Mouse (Mus musculus) common myeloid progenitor, adult 5-6 weeks (primary cell): ENCODE measurements around the gene Wap. TPM values are rescaled to one million over a fixed set of nuclear protein-coding genes. Genes with fewer than 3 reads are reported as not detected.

Experiments used
- ATAC-seq: replicated peaks from 2 replicates; pipeline ENCODE4 v1.8.0; 2016; ENCODE audit warnings: low read depth, mild to moderate bottlenecking, moderate TSS enrichment, inconsistent platforms; ENCODE audit not compliant: poor library complexity, severe bottlenecking
- total RNA-seq: library from RNA; stranded (forward); fragments of 200-1000, 187-1606 nt; gene quantifications from 2 replicates; pipeline ENCODE4 v1.2.3, GENCODE M21; 2017

Gene Wap
- total RNA-seq, 1 experiment from 2014 or later: not detected

DNA sequence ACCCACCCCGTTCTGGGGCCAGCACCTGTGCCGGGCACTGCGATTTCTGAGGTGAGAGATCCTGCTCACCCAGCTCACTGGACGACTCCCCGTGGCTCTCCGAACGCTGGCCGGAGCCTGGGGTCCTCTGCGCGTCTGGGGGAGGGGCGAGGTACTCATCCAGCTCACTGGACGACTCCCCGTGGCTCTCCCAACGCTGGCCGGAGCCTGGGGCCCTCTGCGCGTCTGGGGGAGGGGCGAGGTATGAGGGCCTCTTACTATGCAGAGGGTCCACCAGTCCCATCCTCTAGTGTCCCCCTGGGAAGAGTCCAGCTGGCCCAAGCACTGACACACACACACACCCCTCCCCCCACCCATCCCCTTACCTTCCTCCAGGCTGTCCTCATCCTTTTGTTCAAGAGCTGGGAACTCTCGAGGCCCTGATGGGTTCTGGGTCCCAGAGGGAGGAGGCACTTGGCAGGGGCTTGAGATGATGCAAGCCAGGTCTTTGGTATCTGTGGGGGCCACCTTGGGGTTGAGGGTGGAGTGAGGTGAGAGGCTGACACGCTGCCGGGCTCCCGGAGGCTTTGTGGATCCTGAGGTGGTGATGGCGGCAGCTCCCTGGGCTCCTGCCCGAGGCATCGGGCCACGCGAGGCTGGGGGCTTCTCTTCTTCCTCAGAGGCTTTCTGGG lies 39.3 kb downstream of the Wap start:
- no peak for ATAC-seq

- no peak for ATAC-seq
Observed at GRCm38 (mm10) chr11:6598191-6598889, 40.1 kb downstream of the Wap start.

DNA sequence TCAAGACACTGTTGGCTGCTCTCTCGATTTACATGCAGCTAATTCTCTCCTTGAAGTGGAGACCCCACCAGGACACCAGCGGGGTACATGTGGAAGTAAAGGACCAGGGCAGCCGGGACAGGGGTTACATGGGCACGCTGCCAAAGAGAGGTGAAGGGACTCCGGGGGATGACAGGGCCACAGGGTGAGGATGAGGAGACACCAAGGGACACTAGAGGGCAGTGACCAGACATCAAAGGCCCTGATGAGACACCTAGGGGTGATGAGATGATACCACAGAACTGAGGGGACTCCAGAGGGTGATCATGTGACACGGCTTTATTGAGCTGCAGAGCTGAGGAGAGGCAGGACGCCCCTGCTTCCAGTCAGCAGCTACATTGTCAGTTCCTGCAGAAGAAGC lies 40.9 kb downstream of the Wap start:
- no peak; the same call in 1 of the 2 replicates for ATAC-seq

- no peak for ATAC-seq
Observed at GRCm38 (mm10) chr11:6596616-6597015, 41.8 kb downstream of the Wap start.

DNA sequence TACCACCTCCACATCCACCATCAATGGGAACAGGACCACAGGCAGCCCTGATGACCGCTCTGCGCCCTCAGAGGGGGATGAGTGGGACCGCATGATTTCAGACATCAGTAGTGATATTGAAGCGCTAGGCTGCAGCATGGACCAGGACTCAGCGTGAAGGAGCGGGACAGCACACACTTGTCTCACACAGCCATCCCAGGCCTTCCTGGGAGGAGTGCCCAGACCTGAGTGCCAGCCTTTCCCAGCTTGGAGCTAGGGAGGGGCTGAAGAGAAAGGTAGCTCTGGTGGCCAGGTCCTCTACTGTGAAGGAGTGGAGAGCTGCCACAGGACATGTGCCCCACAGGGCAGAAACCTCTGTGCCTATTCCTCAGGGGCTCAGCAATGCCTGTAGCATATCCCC lies 42.2 kb downstream of the Wap start:
- no peak for ATAC-seq

DNA sequence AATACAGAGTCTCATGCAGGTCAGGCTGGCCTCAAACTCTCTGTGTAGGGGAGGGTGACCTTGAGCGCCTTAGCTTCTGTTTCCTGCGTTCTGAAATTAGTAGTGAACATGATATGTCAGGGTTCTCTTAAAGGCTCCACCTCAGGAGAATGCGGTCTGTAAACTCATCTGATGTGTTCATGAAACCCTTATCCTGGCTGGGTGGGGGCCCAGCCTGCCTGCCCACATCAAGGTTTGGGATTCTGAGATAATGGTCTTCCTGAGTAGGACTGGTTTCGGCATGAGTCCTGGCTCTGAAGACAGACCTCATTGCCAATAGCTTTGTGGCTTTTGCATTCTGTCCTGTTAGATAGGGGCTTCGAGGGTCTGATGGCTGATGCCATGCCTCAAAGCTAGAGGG lies 43.1 kb downstream of the Wap start:
- peak; percentile 10 for ATAC-seq

- no peak for ATAC-seq
Observed at GRCm38 (mm10) chr11:6594845-6595244, 43.6 kb downstream of the Wap start.

- no peak for ATAC-seq
Observed at GRCm38 (mm10) chr11:6593406-6593805, 45.0 kb downstream of the Wap start.

- ATAC-seq: no peak
Observed at GRCm38 (mm10) chr11:6590933-6591675, 47.3 kb downstream of the Wap start.

GRCm38 (mm10) chr11:6589838-6590237 lies 48.6 kb downstream of the Wap start:
- no peak for ATAC-seq

DNA sequence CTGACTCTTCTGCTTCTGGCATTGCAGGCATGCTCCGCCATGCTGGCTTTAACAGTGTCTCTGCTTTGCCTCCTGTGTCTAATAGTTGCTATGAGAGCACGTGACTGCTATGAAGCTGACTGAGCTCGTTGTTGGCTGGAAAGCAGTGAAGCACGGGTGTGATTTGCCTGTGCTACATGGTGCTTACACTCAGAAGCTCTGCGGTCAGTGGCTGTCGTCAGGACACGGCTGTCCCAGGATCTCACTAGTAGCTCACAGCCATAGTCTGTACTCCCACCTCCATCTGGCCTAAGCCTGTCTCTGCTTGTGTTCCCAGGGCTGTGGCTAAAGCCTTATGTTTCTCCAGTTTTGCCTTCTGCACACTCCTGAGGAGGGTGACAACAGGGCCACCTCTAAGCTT lies 50.1 kb downstream of the Wap start:
- ATAC-seq: no peak

- ATAC-seq: no peak
Observed at GRCm38 (mm10) chr11:6587249-6587940, 51.0 kb downstream of the Wap start.

- ATAC-seq: peak; percentile 84
Observed at GRCm38 (mm10) chr11:6586660-6587059, 51.8 kb downstream of the Wap start.

- ATAC-seq: no peak
Observed at GRCm38 (mm10) chr11:6585748-6586147, 52.7 kb downstream of the Wap start.

Other genes with a start within 250 kb of the Wap start
- gene Zmiz2, start 249.6 kb downstream of the Wap start, total RNA-seq: 9.6 and 17.1 TPM in 2 replicates
- gene Ppia, start 223.2 kb downstream of the Wap start, total RNA-seq: 2,015 and 2,091 TPM in 2 replicates
- 88.8 and 129 TPM in 2 replicates for gene H2afv, start 194.2 kb downstream of the Wap start, total RNA-seq
- 65.8 and 78.7 TPM in 2 replicates for gene Purb, start 162.7 kb downstream of the Wap start, total RNA-seq
- 27.1 and 38.1 TPM in 2 replicates for gene Myo1g, start 117.7 kb downstream of the Wap start, total RNA-seq
- 36.7 and 39.4 TPM in 2 replicates for gene Ccm2, start 91.8 kb downstream of the Wap start, total RNA-seq
- not detected in 2 replicates for gene Nacad, start 32.6 kb downstream of the Wap start, total RNA-seq
- gene Tbrg4, start 12.6 kb downstream of the Wap start, total RNA-seq: 33.6 and 73.2 TPM in 2 replicates
- gene Ramp3, start 19.9 kb upstream of the Wap start, total RNA-seq: not detected in 2 replicates
- not detected in 2 replicates for gene Gm11983, start 199.0 kb upstream of the Wap start, total RNA-seq